Mouse (Mus musculus): ENCODE measurements around the gene Togaram1. TPM values are rescaled to one million over a fixed set of nuclear protein-coding genes. Genes with fewer than 3 reads are reported as not detected.

Togaram1 gene
- total RNA-seq, 2 experiments from 2014 or later: 23.0 to 28.4 TPM

DNA sequence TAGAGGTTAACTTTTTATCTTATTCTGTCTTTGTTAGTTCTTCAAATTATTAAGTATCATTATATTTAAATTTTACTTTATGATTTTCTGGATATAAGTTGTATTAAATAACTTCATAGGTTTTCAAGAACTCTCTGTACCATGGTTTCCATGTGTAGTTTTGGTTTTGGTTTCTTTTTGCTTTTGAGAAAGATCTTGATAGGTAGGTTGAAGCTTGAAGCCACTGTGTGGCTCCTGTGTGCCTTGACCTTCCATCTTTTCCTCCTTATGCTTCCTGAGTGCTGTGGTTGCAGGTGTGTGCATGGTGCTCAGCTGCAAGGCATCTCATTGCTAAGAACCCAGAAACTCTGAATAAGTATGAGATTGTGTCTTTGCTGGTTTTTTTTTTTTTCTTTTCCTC lies 83.2 kb downstream of the Togaram1 start:
- no peak for DNase-seq

DNA sequence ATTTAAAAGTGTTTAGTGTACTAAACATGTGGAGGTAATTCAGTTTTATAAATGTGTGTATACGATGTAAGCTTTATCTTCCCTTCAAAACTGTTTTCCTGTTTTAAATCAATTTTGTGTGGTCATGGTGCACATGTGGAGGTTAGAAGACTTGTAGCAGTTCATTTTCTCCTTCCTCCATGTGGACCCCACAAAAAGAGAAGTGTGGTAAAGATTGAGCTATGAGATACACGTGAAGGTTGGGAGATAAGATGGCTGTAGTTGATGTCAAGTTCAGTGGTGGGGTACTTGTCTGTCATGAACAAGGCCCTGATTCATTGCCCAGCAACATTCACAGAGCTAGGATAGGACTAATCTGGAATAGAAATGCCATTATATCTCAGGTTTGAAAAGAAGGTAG lies 92.6 kb downstream of the Togaram1 start:
- DNase-seq: no peak

DNA sequence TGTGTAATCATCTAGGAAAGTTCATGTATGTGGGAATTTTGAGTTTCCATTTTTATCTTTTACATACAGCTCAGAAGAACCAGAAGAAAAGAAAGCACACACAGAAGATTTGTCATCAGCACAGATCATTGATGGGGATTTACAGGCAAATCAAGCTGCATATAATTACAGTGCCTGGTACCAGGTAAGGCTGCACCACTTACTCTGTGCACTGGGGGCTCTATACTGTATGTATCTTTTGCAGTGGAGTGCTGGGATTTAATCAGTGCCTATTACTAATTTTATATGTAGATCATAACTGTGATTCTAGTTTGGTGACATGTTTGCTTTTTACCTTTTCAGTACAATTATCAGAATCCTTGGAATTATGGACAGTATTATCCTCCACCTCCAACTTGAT lies 95.5 kb downstream of the Togaram1 start:
- DNase-seq: no peak

DNA sequence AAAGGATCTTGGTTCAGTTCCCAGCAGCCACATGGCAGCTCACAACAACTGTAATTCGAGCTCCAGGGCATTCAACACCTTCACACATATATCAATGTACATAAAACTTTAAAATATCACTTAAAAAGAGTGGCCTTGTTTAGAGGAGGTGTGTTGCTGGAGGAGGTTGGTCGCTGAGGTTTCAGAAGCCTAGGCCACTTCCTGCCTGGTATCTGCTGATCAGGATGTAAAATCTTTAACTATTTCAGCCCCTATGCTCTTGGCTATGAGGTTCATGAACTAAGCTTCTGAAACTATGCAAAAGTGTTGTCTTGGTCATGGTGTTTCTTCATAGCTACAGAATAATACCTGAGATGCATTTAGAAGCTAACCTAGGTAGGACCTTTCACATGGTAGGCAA lies 99.6 kb downstream of the Togaram1 start:
- no peak for DNase-seq

DNA sequence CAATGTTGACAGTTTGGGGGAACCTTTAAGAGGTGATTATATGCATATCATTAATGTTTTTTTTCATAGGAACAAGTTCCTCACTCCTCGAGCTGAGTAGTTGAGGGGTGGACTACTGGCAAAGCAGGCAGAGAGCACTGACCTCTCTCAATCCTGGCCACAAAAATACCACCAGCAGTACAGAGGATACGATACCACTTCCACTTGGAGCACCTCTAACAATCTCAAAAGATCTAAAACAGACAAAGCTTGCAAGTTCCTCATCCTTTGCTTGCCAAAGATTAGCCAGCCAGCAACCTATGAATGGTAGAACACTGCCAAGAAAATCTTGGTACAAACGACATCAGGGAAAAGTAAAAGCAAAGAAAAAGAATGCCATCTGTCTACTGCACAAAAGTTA lies 100.6 kb downstream of the Togaram1 start:
- no peak for DNase-seq

DNA sequence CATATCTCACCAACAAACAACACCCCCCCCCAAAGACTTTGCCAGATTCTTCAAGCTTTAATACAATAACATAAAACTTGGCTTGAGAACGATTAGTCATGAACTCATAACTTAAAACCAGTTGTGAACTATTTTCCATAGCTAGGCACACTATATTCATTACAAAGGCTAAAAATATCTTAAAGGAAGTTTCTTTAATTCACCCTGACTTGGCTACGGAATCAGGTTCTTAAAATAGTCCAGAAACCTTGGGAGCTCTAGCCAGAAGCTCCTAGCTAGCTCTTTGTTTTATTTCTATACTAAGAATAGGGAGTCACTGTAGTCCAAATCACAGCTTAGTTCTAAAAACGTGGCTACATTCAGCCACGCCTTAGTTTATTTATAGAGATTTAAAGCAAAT lies 102.8 kb downstream of the Togaram1 start:
- no peak for DNase-seq

Other genes starting within 250 kb of the Togaram1 start
- 1 to 10 TPM; 5.1 to 5.8 TPM for gene Gm527, start 47.9 kb upstream of the Togaram1 start, total RNA-seq (2021)
- 10 to 100 TPM; 11.2 to 13.3 TPM for gene Klhl28, start 270 bp upstream of the Togaram1 start, total RNA-seq (2021)
- gene Prpf39, start 70.5 kb downstream of the Togaram1 start, total RNA-seq (2021): 10 to 100 TPM; 26.1 to 42.4 TPM
- gene Fkbp3, start 108.2 kb downstream of the Togaram1 start, total RNA-seq (2021): 100 to 1,000 TPM in 1 of 2 experiments, 10 to 100 TPM in 1; 99.9 to 125 TPM
- 10 to 100 TPM; 10.3 to 10.9 TPM for gene Fancm, start 109.8 kb downstream of the Togaram1 start, total RNA-seq (2021)
- 1 to 10 TPM; 4.8 to 7.4 TPM for gene Mis18bp1, start 206.8 kb downstream of the Togaram1 start, total RNA-seq (2021)